Comparison of ENCODE assay signal across 21 mouse cellular contexts in the genomic region with DNA sequence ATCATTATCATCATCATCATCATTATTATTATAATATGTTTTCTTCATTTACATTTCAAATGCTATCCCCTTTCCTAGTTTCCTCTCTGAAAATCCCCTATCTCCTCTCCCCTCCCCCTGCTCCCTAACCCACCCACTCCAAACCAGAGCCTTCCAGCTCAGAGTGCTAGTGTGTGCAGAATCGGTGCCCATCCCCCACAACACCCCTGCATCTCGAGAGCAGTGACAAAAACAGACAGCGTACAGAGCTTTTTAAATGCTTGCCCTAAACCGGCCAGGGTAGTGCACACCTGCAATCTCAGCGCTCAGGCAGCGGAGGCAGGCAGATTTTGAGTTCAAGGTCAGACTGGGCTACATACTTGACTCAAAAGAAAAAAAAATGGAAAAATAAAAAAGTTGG. TPM values are rescaled to one million over a fixed set of nuclear protein-coding genes. Genes with fewer than 3 reads are reported as not detected.
DNase-seq lines count a peak whose midpoint lies in the region; ATAC-seq and TF ChIP-seq lines count a peak whose summit lies in the region.
"Had no signal": no experiment of that assay in that cellular context is flagged by ENCODE, and none has a peak within 500 bp of the region (broad histone marks: within the 10 kb centered on the region; RNA-seq: fewer than 3 reads in every experiment).

No protein-coding gene starts in this region.

- DNase-seq in lung, postnatal 14 days, result no peak
- no peak for DNase-seq in MEL (ENCODE audit: low read depth, low spot score)
- DNase-seq in forelimb bud, embryonic 11.5 days (ENCODE audit: low read depth, low spot score), result peak; percentile 32
- DNase-seq in ovary, postnatal 36 days (ENCODE audit: low spot score), result no peak
- no peak for DNase-seq in cerebellum, postnatal 14 days
- DNase-seq: cerebellum, adult 11 months; gastrocnemius, postnatal 10 days; kidney, adult 11 months; layer of hippocampus, postnatal 36 days; lung, adult 18-20 months; thymus, postnatal 36 days had no signal

- no peak for TF ChIP-seq POLR2A in MEL (IDR thresholded peaks at IDR 0.05; ENCODE audit: control insufficient read depth in 1 of 2, insufficient read depth in 1 of 2, low read depth in 1 of 2, low read length in 2 of 2, poor library complexity in 1 of 2)

- no peak for TF ChIP-seq EP300 in MEL (IDR thresholded peaks at IDR 0.05; ENCODE audit: low read depth in 1 of 2, low read length in 2 of 2)

- ATAC-seq in forebrain, embryonic 12.5 days (ENCODE audit: low FRiP score), result 0 out of 2 replicates have a peak, but pooled peaks have one; percentile 46
- no peak; the same call in 1 of the 2 replicates for ATAC-seq in forebrain, embryonic 16.5 days
- ATAC-seq in lung, embryonic 16.5 days (ENCODE audit: low read depth), result 0 out of 2 replicates have a peak, but pooled peaks have one; percentile 10

- WGBS in forebrain, embryonic 12.5 days, result 29% methylated on average over 6 of the region's 6 CpGs
- WGBS in forebrain, embryonic 16.5 days, result 35% methylated on average over 6 of the region's 6 CpGs
- 27% methylated on average over 6 of the region's 6 CpGs for WGBS in lung, embryonic 16.5 days

- no peak overlapping the region for H3K9ac ChIP-seq in forebrain, embryonic 12.5 days
- H3K9ac ChIP-seq in forebrain, embryonic 16.5 days (replicated peaks; ENCODE audit: low read depth, low read length), result no peak overlapping the region
- H3K9ac ChIP-seq in lung, embryonic 16.5 days (ENCODE audit: low read length), result no peak overlapping the region
- no peak overlapping the region for H3K9ac ChIP-seq in MEL (ENCODE audit: control insufficient read depth, low read depth, low read length, poor library complexity, severe bottlenecking)
- H3K9ac ChIP-seq: limb, embryonic 15.5 days; stomach, embryonic 15.5 days had no signal

- H3K79me2 ChIP-seq in MEL (ENCODE audit: control insufficient read depth, insufficient read depth, low read length, poor library complexity), result no peaks in the 10 kb centered on the region

- TF ChIP-seq RAD21 in MEL (IDR thresholded peaks at IDR 0.05; ENCODE audit: low read depth, low read length), result no peak

- H3K27ac ChIP-seq in forebrain, embryonic 12.5 days, result no peak overlapping the region
- no peak overlapping the region for H3K27ac ChIP-seq in forebrain, embryonic 16.5 days (ENCODE audit: low read length)
- no peak overlapping the region for H3K27ac ChIP-seq in lung, embryonic 16.5 days (ENCODE audit: low read length)
- 0 out of 2 replicates have a peak overlapping the region, but pooled peaks have one; percentile 74 for H3K27ac ChIP-seq in MEL (ENCODE audit: control insufficient read depth, low read depth, low read length)
- H3K27ac ChIP-seq: limb, embryonic 15.5 days; stomach, embryonic 15.5 days had no signal

- no peak for TF ChIP-seq CTCF in MEL (IDR thresholded peaks at IDR 0.05 in 2 of 3, conservative IDR thresholded peaks at IDR 0.05 in 1 of 3; ENCODE audit: control insufficient read depth in 1 of 3, insufficient read depth in 1 of 3, low read depth in 2 of 3, low read length in 3 of 3, poor library complexity in 1 of 3, severe bottlenecking in 1 of 3)

- H3K9me3 ChIP-seq in forebrain, embryonic 12.5 days, result no peaks in the 10 kb centered on the region
- H3K9me3 ChIP-seq in forebrain, embryonic 16.5 days (ENCODE audit: control insufficient read depth, low read length), result no peaks in the 10 kb centered on the region
- H3K9me3 ChIP-seq in lung, embryonic 16.5 days (ENCODE audit: control insufficient read depth, low read length), result no peaks in the 10 kb centered on the region
- no peaks in the 10 kb centered on the region for H3K9me3 ChIP-seq in MEL (replicated peaks; ENCODE audit: insufficient read depth, low read length)
- H3K9me3 ChIP-seq: G1E; limb, embryonic 15.5 days; stomach, embryonic 15.5 days had no signal

- H3K4me1 ChIP-seq in forebrain, embryonic 12.5 days, result peaks cover 7% of the 10 kb centered on the region; the same call in 1 of the 2 replicates
- H3K4me1 ChIP-seq in forebrain, embryonic 16.5 days (replicated peaks; ENCODE audit: control insufficient read depth, insufficient read depth, low read length), result peaks cover 2% of the 10 kb centered on the region; the same call in 1 of the 2 replicates
- H3K4me1 ChIP-seq in lung, embryonic 16.5 days (replicated peaks; ENCODE audit: control insufficient read depth, insufficient read depth, low read length), result peaks cover 8% of the 10 kb centered on the region
- peaks cover 9 to 22% of the 10 kb centered on the region in 2 experiments for H3K4me1 ChIP-seq in MEL (ENCODE audit: control insufficient read depth in 1 of 2, insufficient read depth in 2 of 2, low read length in 2 of 2)
- H3K4me1 ChIP-seq: limb, embryonic 15.5 days had no signal

- H3K27me3 ChIP-seq in forebrain, embryonic 12.5 days, result no peaks in the 10 kb centered on the region
- H3K27me3 ChIP-seq in forebrain, embryonic 16.5 days (replicated peaks; ENCODE audit: control insufficient read depth, insufficient read depth, low read length), result no peaks in the 10 kb centered on the region
- H3K27me3 ChIP-seq in lung, embryonic 16.5 days (ENCODE audit: control insufficient read depth, insufficient read depth, low read depth, low read length), result no peaks in the 10 kb centered on the region
- no peaks in the 10 kb centered on the region for H3K27me3 ChIP-seq in MEL (ENCODE audit: control insufficient read depth in 1 of 2, insufficient read depth in 2 of 2, low read length in 2 of 2)
- H3K27me3 ChIP-seq: limb, embryonic 15.5 days; stomach, embryonic 15.5 days had no signal

- H3K36me3 ChIP-seq in forebrain, embryonic 12.5 days (replicated peaks), result no peaks in the 10 kb centered on the region
- H3K36me3 ChIP-seq in forebrain, embryonic 16.5 days (ENCODE audit: control insufficient read depth, insufficient read depth), result no peaks in the 10 kb centered on the region
- H3K36me3 ChIP-seq in lung, embryonic 16.5 days (ENCODE audit: control insufficient read depth, insufficient read depth, low read length), result no peaks in the 10 kb centered on the region
- H3K36me3 ChIP-seq in MEL (ENCODE audit: control insufficient read depth in 1 of 2, insufficient read depth in 2 of 2, low read length in 2 of 2), result peaks cover 0 to 19% of the 10 kb centered on the region in 2 experiments; a peak in 2 of 4 replicates
- H3K36me3 ChIP-seq: G1E; limb, embryonic 15.5 days; stomach, embryonic 15.5 days had no signal

- no peak overlapping the region for H3K4me3 ChIP-seq in forebrain, embryonic 12.5 days (replicated peaks)
- no peak overlapping the region for H3K4me3 ChIP-seq in forebrain, embryonic 16.5 days (replicated peaks; ENCODE audit: low read length)
- no peak overlapping the region for H3K4me3 ChIP-seq in lung, embryonic 16.5 days (ENCODE audit: low read length)
- no peak overlapping the region for H3K4me3 ChIP-seq in MEL (ENCODE audit: control insufficient read depth in 1 of 2, insufficient read depth in 1 of 2, low read depth in 2 of 2, low read length in 2 of 2)
- H3K4me3 ChIP-seq: erythroblast, embryonic 14.5 days; limb, embryonic 15.5 days; myocyte; stomach, embryonic 15.5 days had no signal

- no peak overlapping the region for H3K4me2 ChIP-seq in forebrain, embryonic 12.5 days
- H3K4me2 ChIP-seq in forebrain, embryonic 16.5 days (ENCODE audit: low read length), result no peak overlapping the region
- no peak overlapping the region for H3K4me2 ChIP-seq in lung, embryonic 16.5 days (ENCODE audit: low read depth, low read length)
- H3K4me2 ChIP-seq: heart, embryonic 11.5 days; limb, embryonic 15.5 days; stomach, embryonic 15.5 days had no signal

TF ChIP-seq in MEL, 35 proteins besides CTCF, POLR2A, EP300 and RAD21:
- TF ChIP-seq ETS1 (IDR thresholded peaks at IDR 0.05; ENCODE audit: low read depth, low read length) (no peak), SIN3A (IDR thresholded peaks at IDR 0.05; ENCODE audit: low read length) (no peak), MAX (IDR thresholded peaks at IDR 0.05; ENCODE audit: low read length) (no peak), ZMIZ1 (IDR thresholded peaks at IDR 0.05; ENCODE audit: low read depth, low read length) (no peak), RCOR1 (IDR thresholded peaks at IDR 0.05; ENCODE audit: low read depth, low read length) (no peak), HCFC1 (IDR thresholded peaks at IDR 0.05; ENCODE audit: low read depth, low read length) (no peak), UBTF (IDR thresholded peaks at IDR 0.05; ENCODE audit: borderline replicate concordance, insufficient read depth, low read depth, low read length) (no peak), NELFE (IDR thresholded peaks at IDR 0.05; ENCODE audit: low read depth, low read length) (no peak), TBP (IDR thresholded peaks at IDR 0.05; ENCODE audit: low read depth, low read length) (no peak), KAT2A (conservative IDR thresholded peaks at IDR 0.05; ENCODE audit: low read depth, low read length) (no peak), MAFK (IDR thresholded peaks at IDR 0.05; ENCODE audit: borderline replicate concordance, low read depth, low read length) (no peak), ELF1 (IDR thresholded peaks at IDR 0.05; ENCODE audit: low read depth, low read length) (no peak), GATA1 (IDR thresholded peaks at IDR 0.05; ENCODE audit: low read depth, low read length) (no peak), E2F4 (IDR thresholded peaks at IDR 0.05; ENCODE audit: borderline replicate concordance, low read depth, low read length) (no peak)

RNA-seq across cellular contexts. Expression of gene Car8, which starts 22.3 kb away (rescaled TPM):
- polyA plus RNA-seq in forebrain, embryonic 12.5 days (2016; fragmentation: Nextera tagmentation; extraction: Ambion mirVana), result 1.4 TPM in 2 replicates
- 3.9 and 4.2 TPM in 2 replicates for polyA plus RNA-seq in forebrain, embryonic 16.5 days (2015; fragmentation: Nextera tagmentation; extraction: Ambion mirVana)
- 11.6 and 11.8 TPM in 2 replicates for polyA plus RNA-seq in lung, embryonic 16.5 days (2015; fragmentation: Nextera tagmentation; extraction: Ambion mirVana)
- total RNA-seq in MEL (2012; rRNA removed), result 0.20 and 0.31 TPM in 2 replicates
- under 1 TPM in 1 of 2 experiments, not detected in 1; 0.31 TPM for polyA plus RNA-seq in MEL (2012; ENCODE audit: insufficient read depth in 1 of 2, insufficient read length in 2 of 2, low read depth in 1 of 2, low replicate concordance in 2 of 2, missing spikeins in 1 of 2)
- total RNA-seq: G1E; hematopoietic stem cell, adult 5-6 weeks had no signal
- polyA plus RNA-seq: erythroblast, embryonic 14.5 days; G1E had no signal
